Mouse (Mus musculus) small intestine, adult 2 months (tissue): ENCODE results near the gene Olfr808.

Experiments
- CTCF ChIP-seq: fragments of 200-500 bp; IDR thresholded peaks from 2 replicates; pipeline ENCODE4 v1.5.1; 2012; ENCODE audit warnings: low read depth, mild to moderate bottlenecking, control low read depth, inconsistent platforms, low read length, moderate library complexity, mixed read lengths; ENCODE audit not compliant: insufficient replicate concordance, insufficient read length; ENCODE audit errors: extremely low read depth
- POLR2A ChIP-seq: fragments of 200-500 bp; IDR thresholded peaks from 2 replicates; pipeline ENCODE4 v1.6.1; 2012; ENCODE audit warnings: low read depth, mild to moderate bottlenecking, control low read depth, inconsistent platforms, low read length, moderate library complexity

DNA sequence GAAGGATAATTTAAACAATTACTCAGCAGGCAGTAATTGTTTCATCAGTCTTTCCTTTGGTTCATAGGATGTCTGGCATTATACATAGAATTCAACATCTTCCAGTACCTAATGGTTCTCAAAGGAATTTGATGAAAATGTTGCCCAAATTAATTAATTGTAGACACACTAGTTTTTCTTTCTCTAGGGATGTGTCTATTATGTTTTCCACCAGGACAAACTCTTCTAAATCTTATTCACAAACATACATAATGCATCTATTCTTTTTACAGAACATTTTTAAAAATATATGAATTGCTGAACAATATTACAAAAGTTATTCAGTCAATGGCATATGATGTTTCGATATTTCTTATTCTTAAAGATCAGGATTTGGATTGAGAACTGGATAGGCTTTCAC, at the start of gene Olfr808:
- TF ChIP-seq CTCF (no peak), POLR2A (no peak)
